Mouse (Mus musculus) frontal cortex, postnatal 14 days (tissue): ENCODE results near the gene Ccdc47.

Source experiments
- DNase-seq, 2 experiments: peaks; one replicate each; pipeline ENCODE4 v3.0.0; 2022; ENCODE audit warnings: low spot score in 2 of 2

The Ccdc47 gene

DNA sequence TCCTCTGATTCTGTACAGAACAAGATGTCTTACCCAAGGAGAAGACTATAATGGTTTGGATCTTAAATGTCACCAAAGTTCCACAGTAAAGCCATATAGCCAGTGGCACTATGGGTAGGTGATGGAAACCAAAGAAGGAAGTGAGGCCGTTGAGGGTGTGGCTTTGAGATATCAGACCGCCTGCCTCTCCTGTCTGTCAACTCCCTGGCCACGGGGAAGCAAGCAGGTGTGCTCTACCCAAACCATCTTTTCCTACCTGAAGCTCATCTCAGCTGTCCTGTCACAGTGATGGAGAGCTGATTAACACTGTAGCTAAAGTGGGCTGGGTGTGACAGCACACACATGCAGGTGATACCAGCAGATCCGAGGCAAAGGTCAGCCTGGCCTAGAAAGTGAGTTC is 17.9 kb downstream of the Ccdc47 start:
- no peak for DNase-seq

- DNase-seq, result no peak
Observed at GRCm38 (mm10) chr11:106195341-106195740, 20.8 kb downstream of the Ccdc47 start.

DNA sequence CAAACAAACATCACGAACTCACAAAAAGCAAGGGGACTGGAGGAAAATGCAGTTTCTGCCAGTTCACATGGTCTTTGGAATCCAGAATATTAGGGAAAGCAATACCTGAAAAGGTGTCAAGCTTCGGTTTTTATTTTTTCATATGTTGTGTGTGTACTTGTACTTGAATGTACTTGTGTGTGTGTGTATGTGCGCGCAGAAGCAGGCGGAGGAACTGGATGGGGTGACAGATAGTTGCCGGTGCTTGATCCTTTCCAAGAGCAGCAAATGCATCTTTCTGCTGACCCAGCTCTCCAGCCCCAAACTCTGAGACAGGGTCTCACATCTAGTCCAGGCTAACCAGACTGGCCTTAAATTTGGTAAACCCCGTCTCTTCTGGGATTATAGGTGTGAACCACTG is 21.3 kb downstream of the Ccdc47 start:
- DNase-seq, result no peak

DNA sequence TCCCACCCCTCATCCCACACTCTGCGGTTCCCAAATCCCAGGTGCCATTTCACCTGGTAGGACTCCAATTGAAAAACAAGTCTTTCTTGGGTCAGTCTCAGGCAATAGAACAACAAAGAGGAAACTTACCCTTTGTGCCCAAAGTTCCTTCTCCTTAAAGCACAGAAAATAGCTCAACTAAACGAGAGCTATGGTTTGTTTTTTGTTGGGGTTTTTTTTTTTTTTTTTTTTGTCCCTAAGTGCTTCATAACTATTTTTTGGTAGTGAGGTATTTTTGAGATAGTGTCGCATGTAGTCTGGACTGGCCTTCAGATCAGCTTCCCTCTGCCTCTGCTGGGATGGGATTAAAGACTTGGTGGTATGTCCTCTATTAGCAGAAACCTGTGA is 22.0 kb downstream of the Ccdc47 start:
- DNase-seq, result no peak

- DNase-seq, result peak; percentile 92
Observed at GRCm38 (mm10) chr11:106193371-106194154, 22.6 kb downstream of the Ccdc47 start.

- no peak for DNase-seq
Observed at GRCm38 (mm10) chr11:106192657-106193370, 23.3 kb downstream of the Ccdc47 start.

GRCm38 (mm10) chr11:106192241-106192640 is 23.9 kb downstream of the Ccdc47 start:
- no peak for DNase-seq

DNA sequence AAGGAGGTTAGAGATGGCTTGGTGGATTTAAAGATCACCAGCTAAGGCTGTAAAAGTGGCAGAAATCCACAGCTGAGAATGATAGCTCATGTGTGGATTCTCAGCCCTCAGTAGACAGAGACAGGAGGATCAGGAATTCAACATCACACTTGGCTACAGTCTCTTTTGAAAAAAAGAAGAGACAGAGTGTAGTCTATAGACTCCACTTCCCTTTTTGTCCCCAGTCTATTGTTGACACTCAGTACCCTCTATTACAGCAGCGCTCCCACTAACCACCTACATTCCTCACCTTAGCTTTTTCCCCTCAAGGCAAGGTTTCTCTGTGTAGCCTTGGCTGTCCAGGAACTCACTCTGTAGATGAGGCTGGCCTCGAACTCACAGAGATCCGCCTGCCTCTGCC is 24.4 kb downstream of the Ccdc47 start:
- DNase-seq, result no peak

DNA sequence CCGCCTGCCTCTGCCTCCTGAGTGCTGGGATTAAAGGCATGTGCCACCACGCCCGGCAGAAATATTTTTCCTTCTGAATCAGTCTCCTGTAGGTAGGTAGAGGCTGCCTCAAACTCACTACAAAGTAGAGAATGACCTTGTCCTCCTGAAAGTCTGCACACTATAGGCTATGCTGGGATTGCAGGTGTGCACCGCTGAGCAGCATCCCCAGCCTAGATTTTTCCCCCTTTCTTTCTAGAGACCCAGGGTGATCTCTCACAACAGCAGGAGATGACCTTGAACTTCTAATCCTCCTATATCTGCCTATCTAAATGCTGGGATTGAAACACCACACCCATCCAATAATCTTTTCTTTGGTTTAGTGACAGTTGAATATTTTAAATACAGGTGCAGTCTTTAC is 28.8 kb downstream of the Ccdc47 start:
- DNase-seq, result no peak

DNA sequence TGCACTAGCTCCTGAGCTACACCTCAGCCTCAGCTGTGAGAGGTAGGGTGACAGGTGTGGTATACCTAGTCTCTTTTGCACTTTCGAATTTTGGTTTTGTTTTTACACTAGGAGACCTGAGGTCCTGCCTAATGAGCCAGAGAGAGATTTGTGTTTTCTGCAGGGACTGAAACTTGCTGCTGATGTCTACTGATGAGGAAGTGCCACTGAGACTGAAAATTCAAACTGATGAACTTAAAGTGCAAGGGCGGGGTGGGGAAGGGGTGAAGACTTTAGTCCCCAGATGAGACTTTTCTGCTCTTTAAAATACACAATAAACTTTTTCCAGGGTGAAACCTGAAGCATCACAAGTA is 35.7 kb downstream of the Ccdc47 start:
- DNase-seq, result no peak

GRCm38 (mm10) chr11:106179711-106180448 is 36.3 kb downstream of the Ccdc47 start:
- DNase-seq, result no peak

DNA sequence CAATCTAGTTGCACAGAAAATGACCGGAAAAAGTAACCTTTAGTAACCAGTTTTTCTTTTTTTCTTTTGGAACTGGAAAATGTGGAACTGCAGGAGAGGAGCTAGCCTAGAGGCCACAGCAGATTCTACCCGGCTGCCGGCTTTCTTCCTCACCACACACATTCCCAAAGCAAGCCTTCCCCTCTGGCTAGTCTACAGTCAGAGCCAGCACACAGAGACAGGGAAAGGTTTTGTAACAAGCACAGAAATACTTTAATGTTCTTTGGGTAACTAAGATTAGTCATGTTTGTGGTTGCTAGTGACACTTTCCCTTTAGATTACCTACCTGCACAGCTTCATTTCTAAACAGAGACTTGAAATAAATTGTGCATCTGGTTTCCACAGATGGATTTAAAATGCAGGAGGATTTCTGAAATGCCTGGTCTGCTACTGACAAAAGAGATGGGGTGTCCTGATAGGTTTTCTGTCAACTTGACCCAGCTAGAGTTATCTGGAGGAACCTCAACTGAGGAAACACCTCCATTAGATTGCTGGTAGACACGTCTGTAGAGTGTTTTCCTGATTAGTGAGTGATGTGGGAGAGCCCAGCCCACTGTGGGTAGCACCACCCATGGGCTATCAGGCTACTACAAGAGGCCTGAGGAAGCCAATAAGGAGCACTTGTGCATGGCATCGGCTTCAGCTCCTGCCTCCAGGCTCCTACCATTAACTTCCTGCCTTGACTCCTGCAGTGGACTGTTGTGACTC is 37.9 kb downstream of the Ccdc47 start:
- DNase-seq, result no peak

- no peak for DNase-seq
Observed at GRCm38 (mm10) chr11:106176372-106176771, 39.8 kb downstream of the Ccdc47 start.

DNA sequence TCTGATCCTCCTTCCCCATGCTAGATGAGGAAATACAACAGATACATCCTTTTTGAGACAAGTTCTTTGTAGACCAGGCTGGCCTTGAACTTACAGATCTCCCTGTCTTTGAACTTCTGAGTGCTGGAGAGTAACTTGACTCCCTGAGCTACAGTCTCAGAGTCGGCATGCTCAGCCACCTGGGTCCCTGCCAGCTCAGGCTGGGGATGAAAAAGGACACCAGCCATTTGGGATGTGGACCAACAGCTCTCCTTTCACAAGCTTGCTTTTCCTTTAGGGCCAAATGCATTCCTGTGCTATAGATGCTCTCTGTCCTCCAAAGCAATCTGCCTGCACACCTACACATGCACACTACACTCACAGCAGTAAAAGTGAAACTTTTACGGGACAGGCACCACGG is 41.1 kb downstream of the Ccdc47 start:
- DNase-seq, result no peak

GRCm38 (mm10) chr11:106174372-106174771 is 41.8 kb downstream of the Ccdc47 start:
- DNase-seq, result no peak

- DNase-seq, result no peak
Observed at GRCm38 (mm10) chr11:106173228-106173627, 42.9 kb downstream of the Ccdc47 start.

DNA sequence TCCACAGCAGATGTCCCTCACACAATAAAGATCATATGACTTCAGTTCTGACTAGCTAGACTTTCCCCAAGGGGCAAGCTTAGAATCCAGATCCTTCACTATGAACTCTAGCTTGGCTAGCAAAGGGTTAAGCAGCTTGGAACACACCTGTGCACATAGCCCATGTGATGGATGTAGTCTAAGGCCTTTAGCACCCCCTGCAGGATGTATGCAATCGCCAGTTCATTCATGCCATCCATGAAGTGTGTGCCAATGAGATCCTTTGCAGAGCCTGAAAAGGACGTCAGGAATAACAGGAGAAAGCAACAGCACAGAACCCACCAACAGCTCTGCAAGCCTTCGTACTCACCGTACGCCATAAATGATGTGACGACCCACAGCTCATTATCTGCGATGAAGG is 45.3 kb downstream of the Ccdc47 start:
- DNase-seq, result no peak

GRCm38 (mm10) chr11:106167435-106167834 is 48.7 kb downstream of the Ccdc47 start:
- DNase-seq, result no peak

DNA sequence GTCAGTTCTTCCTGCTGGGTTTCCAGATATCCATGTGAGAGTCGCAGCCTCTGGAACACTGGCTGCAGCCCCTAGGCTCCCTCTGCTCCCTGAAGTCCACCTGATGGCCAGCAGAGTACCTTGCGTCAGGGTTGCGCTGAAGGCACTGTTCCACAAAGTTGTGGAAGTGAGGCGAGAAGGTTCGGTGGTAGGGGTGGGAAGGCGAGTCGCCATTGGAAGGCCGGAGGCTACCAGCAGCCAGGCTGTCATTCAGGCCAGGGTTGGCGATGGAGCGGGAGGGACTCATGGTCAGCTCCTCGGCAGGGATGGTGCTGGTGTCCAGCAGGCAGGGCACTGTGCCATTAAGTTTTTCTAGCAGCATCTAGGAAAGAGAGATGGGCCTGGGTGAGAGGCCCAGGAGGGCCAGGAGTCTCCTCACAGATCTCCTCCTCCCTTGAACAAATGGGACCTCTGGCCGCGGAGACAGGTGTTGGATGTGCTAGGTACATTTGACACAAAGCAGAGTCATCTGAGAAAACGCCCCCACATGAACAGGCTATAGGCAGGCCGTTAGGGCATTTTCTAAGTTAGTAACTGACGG is 51.5 kb downstream of the Ccdc47 start:
- no peak for DNase-seq

DNA sequence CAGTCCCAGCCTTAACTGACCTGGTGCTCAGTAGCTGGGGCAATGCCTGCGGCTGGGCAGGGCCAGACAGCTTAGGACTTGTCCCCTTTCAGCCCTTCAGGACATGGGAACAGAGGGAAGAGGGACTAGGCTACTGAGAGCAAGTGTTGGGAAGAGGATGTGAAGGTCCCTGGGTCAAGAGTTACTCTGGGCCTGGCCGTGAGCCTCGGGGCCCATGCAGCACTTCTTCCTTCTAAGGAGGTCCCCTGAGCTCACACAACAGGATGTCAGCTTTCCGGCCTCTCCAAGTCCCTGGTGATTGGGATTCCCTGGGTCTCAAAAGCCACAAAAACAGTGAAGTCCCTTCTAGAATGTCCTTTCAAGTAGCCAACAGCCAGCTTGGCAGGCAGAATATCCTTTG is 52.6 kb downstream of the Ccdc47 start:
- DNase-seq, result no peak

DNA sequence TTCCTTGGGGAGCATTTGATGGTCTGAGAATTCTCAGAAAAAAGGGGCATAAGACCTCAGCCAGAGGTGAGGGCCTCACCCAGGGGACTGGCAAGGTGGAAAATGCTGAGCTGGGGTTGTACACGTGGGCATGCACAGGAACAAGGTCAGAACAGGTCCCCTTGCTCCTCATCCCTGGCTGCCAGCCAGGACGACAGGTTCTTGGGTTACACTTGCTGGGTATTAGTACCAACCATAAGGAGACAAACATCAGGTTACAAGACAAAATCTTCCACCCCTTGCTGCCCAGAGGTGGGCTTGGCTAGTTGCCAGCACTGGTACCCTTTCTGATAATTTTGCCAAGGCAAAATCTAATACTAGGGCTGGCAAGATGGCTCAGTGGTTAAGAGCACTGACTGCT is 53.9 kb downstream of the Ccdc47 start:
- no peak for DNase-seq
